In the genomic region with DNA sequence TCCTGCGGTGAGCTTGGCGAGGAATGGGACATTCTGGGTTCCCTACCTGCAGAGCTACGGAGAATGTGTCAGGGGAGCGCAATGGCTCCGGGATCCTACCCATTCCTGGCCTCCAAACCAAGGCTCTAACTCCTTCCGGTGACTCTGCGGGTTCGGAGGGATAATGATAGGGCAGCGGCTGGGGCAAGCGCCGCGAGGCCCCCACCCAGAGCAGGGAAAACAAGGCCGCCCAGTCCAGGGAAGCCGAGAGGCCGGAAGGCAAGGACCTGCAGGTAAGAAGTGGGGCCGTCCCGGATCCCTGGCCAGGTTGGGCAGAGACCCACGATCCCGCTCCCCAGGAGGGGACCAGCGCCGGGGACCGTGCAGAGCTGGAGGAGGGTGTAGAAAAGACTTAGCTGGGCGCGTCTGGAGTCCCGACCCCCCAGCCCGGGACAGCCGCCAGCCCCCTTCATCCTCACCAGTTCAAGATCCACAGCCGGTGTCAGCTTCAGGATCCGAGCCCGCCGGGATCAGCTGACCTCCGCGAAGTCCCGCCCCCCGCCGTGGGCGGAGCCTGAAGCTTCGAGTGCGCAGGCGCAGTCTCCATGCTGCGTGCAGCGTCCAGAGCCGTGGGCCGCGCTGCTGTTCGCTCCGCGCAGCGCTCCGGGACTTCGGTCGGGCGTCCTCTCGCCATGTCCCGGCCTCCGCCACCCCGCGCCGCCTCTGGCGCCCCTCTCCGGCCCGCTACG, we compare ENCODE assay signal across 8 mouse cellular contexts. TPM values are rescaled to one million over a fixed set of nuclear protein-coding genes. Genes with fewer than 3 reads are reported as not detected.
DNase-seq lines count a peak whose midpoint lies in the region; ATAC-seq and TF ChIP-seq lines count a peak whose summit lies in the region.

Pqlc2 (minus strand) TSS at position 538 of the 728 bp plus-strand sequence.
Akr7a5 (plus strand) TSS at position 574 of the 728 bp plus-strand sequence.

- H3K4me1 ChIP-seq in MEL (ENCODE audit: control insufficient read depth in 1 of 2, insufficient read depth in 2 of 2, low read length in 2 of 2) = peaks cover 0 to 9% of the 10 kb centered on the region in 2 experiments; a peak in 2 of 4 replicates
- H3K4me1 ChIP-seq in cerebellum, adult 2 months (ENCODE audit: control insufficient read depth, insufficient read depth, low read length) = peaks cover 38% of the 10 kb centered on the region
- H3K4me1 ChIP-seq in forebrain, postnatal 0 days (ENCODE audit: insufficient read depth) = peaks cover 19% of the 10 kb centered on the region; the same call in 1 of the 2 replicates
- H3K4me1 ChIP-seq in lung, embryonic 15.5 days = peaks cover 19% of the 10 kb centered on the region

- H3K4me3 ChIP-seq in MEL (ENCODE audit: control insufficient read depth in 1 of 2, insufficient read depth in 1 of 2, low read depth in 2 of 2, low read length in 2 of 2) = peak within 1 kb of the TSS; percentile 86 to 88
- peak within 1 kb of the TSS; percentile 68 for H3K4me3 ChIP-seq in cerebellum, adult 2 months (replicated peaks; ENCODE audit: insufficient read depth, low read depth, low read length)
- peak within 1 kb of the TSS; percentile 93 for H3K4me3 ChIP-seq in forebrain, postnatal 0 days (ENCODE audit: low read depth, low read length)
- H3K4me3 ChIP-seq in lung, embryonic 15.5 days = peak within 1 kb of the TSS; percentile 68

- TF ChIP-seq CTCF in MEL (IDR thresholded peaks at IDR 0.05 in 2 of 3, conservative IDR thresholded peaks at IDR 0.05 in 1 of 3; ENCODE audit: control insufficient read depth in 1 of 3, insufficient read depth in 1 of 3, low read depth in 2 of 3, low read length in 3 of 3, poor library complexity in 1 of 3, severe bottlenecking in 1 of 3) = no peak
- TF ChIP-seq CTCF in cerebellum, adult 2 months (IDR thresholded peaks at IDR 0.05; ENCODE audit: borderline replicate concordance, insufficient read depth, low read depth, low read length) = no peak
- TF ChIP-seq CTCF in forebrain, postnatal 0 days (IDR thresholded peaks at IDR 0.05; ENCODE audit: low read depth) = peak; percentile 43; the same call in 1 of the 2 replicates

- DNase-seq in MEL (ENCODE audit: low read depth, low spot score) = peak; percentile 94
- DNase-seq in cerebellum, adult 2 months = peak; percentile 97 to 100
- DNase-seq in forebrain, postnatal 0 days = peak; percentile 98
- peak; percentile 99 for DNase-seq in heart, postnatal 4 days
- DNase-seq in layer of hippocampus, adult 8-10 months (ENCODE audit: low spot score in 2 of 2) = peak; percentile 91 to 98
- DNase-seq in ovary, adult 18-20 months (ENCODE audit: low spot score) = peak; percentile 90
- DNase-seq in thymus, postnatal 0 days (ENCODE audit: low spot score) = peak; percentile 95

- no peak for TF ChIP-seq EP300 in MEL (IDR thresholded peaks at IDR 0.05; ENCODE audit: low read depth in 1 of 2, low read length in 2 of 2)

- H3K4me2 ChIP-seq in forebrain, postnatal 0 days (ENCODE audit: low read depth) = peak within 1 kb of the TSS; percentile 92
- H3K4me2 ChIP-seq in lung, embryonic 15.5 days = peak within 1 kb of the TSS; percentile 88

- under 1% methylated on average over 63 of the region's 63 CpGs for WGBS in cerebellum, adult 2 months
- 6% methylated on average over 62 of the region's 63 CpGs for WGBS in forebrain, postnatal 0 days
- under 1% methylated on average over 63 of the region's 63 CpGs for WGBS in lung, embryonic 15.5 days

- TF ChIP-seq POLR2A in MEL (IDR thresholded peaks at IDR 0.05; ENCODE audit: control insufficient read depth in 1 of 2, insufficient read depth in 1 of 2, low read depth in 1 of 2, low read length in 2 of 2, poor library complexity in 1 of 2) = peak; percentile 96 to 98
- TF ChIP-seq POLR2A in cerebellum, adult 2 months (IDR thresholded peaks at IDR 0.05; ENCODE audit: borderline replicate concordance, insufficient read depth, low read length) = peak; percentile 99

- H3K27me3 ChIP-seq in MEL (ENCODE audit: control insufficient read depth in 1 of 2, insufficient read depth in 2 of 2, low read length in 2 of 2) = no peaks in the 10 kb centered on the region
- H3K27me3 ChIP-seq in cerebellum, adult 2 months (ENCODE audit: control insufficient read depth, insufficient read depth, low read length) = no peaks in the 10 kb centered on the region
- no peaks in the 10 kb centered on the region for H3K27me3 ChIP-seq in forebrain, postnatal 0 days (ENCODE audit: insufficient read depth, low read length)
- no peaks in the 10 kb centered on the region for H3K27me3 ChIP-seq in lung, embryonic 15.5 days

- peak within 1 kb of the TSS; percentile 40 for H3K27ac ChIP-seq in MEL (ENCODE audit: control insufficient read depth, low read depth, low read length)
- peak within 1 kb of the TSS; percentile 60; the same call in 1 of the 2 replicates for H3K27ac ChIP-seq in cerebellum, adult 2 months (ENCODE audit: insufficient read depth, low read length)
- peak within 1 kb of the TSS; percentile 72 for H3K27ac ChIP-seq in forebrain, postnatal 0 days (ENCODE audit: low read depth, low read length)
- peak within 1 kb of the TSS; percentile 63 for H3K27ac ChIP-seq in lung, embryonic 15.5 days

- no peak for TF ChIP-seq RAD21 in MEL (IDR thresholded peaks at IDR 0.05; ENCODE audit: low read depth, low read length)

- peaks cover 4% of the 10 kb centered on the region; the same call in 1 of the 2 replicates for H3K79me2 ChIP-seq in MEL (ENCODE audit: control insufficient read depth, insufficient read depth, low read length, poor library complexity)

- no peaks in the 10 kb centered on the region for H3K9me3 ChIP-seq in MEL (replicated peaks; ENCODE audit: insufficient read depth, low read length)
- H3K9me3 ChIP-seq in forebrain, postnatal 0 days (ENCODE audit: low read length) = no peaks in the 10 kb centered on the region
- no peaks in the 10 kb centered on the region for H3K9me3 ChIP-seq in lung, embryonic 15.5 days

- H3K36me3 ChIP-seq in MEL (ENCODE audit: control insufficient read depth in 1 of 2, insufficient read depth in 2 of 2, low read length in 2 of 2) = no peaks in the 10 kb centered on the region; a peak in 1 of 4 replicates
- H3K36me3 ChIP-seq in forebrain, postnatal 0 days (ENCODE audit: insufficient read depth) = peaks cover 19% of the 10 kb centered on the region
- H3K36me3 ChIP-seq in lung, embryonic 15.5 days = peaks cover 12% of the 10 kb centered on the region

- peak within 1 kb of the TSS; percentile 93 for H3K9ac ChIP-seq in MEL (ENCODE audit: control insufficient read depth, low read depth, low read length, poor library complexity, severe bottlenecking)
- H3K9ac ChIP-seq in forebrain, postnatal 0 days = peak within 1 kb of the TSS; percentile 79
- H3K9ac ChIP-seq in lung, embryonic 15.5 days = peak within 1 kb of the TSS; percentile 74

- ATAC-seq in forebrain, postnatal 0 days = peak; percentile 91
- ATAC-seq in lung, embryonic 15.5 days (ENCODE audit: borderline replicate concordance, extremely low read depth, low FRiP score, low TSS enrichment) = peak; percentile 92

TF ChIP-seq in MEL, 35 proteins besides CTCF, POLR2A, EP300 and RAD21 (continues in another document):
- TF ChIP-seq TAL1 (IDR thresholded peaks at IDR 0.05; ENCODE audit: low read length) (no peak), ZC3H11A (IDR thresholded peaks at IDR 0.05; ENCODE audit: low read depth, low read length) (no peak), ZMIZ1 (IDR thresholded peaks at IDR 0.05; ENCODE audit: low read depth, low read length) (peak; percentile 96), RCOR1 (IDR thresholded peaks at IDR 0.05; ENCODE audit: low read depth, low read length) (no peak), USF1 (IDR thresholded peaks at IDR 0.05; ENCODE audit: low read depth, low read length) (peak; percentile 94), MAZ (IDR thresholded peaks at IDR 0.05; ENCODE audit: low read depth, low read length) (no peak), USF2 (IDR thresholded peaks at IDR 0.05; ENCODE audit: borderline replicate concordance in 1 of 2, insufficient read depth in 1 of 2, low read depth in 1 of 2, low read length in 2 of 2) (peak in 1 of 2 experiments; percentile 45; a peak in 1 of 4 replicates), CHD2 (IDR thresholded peaks at IDR 0.05; ENCODE audit: low read length) (no peak), HCFC1 (IDR thresholded peaks at IDR 0.05; ENCODE audit: low read depth, low read length) (peak; percentile 57; the same call in 1 of the 2 replicates), SIN3A (IDR thresholded peaks at IDR 0.05; ENCODE audit: low read length) (peak; percentile 65; the same call in 1 of the 2 replicates), MAX (IDR thresholded peaks at IDR 0.05; ENCODE audit: low read length) (0 out of 2 replicates have a peak, but pooled peaks have one; percentile 41), NELFE (IDR thresholded peaks at IDR 0.05; ENCODE audit: low read depth, low read length) (peak; percentile 95), NRF1 (IDR thresholded peaks at IDR 0.05; ENCODE audit: insufficient read depth, low read depth, low read length, poor library complexity, severe bottlenecking) (peak; percentile 80)

RNA-seq across cellular contexts. Expression of gene Pqlc2, which starts in this region (rescaled TPM):
- 5.2 and 5.3 TPM in 2 replicates for total RNA-seq in MEL (2012; rRNA removed)
- 10 to 100 TPM in 1 of 2 experiments, not detected in 1; 12.0 TPM for polyA plus RNA-seq in MEL (2012; ENCODE audit: insufficient read depth in 1 of 2, insufficient read length in 2 of 2, low read depth in 1 of 2, low replicate concordance in 2 of 2, missing spikeins in 1 of 2)
- 42.3 and 44.4 TPM in 2 replicates for polyA plus RNA-seq in cerebellum, adult 2 months (2012; rRNA removed)
- 14.2 and 15.3 TPM in 2 replicates for total RNA-seq in forebrain, postnatal 0 days (2014; rRNA removed)
- 10.0 and 12.1 TPM in 2 replicates for polyA plus RNA-seq in forebrain, postnatal 0 days (2015; fragmentation: Nextera tagmentation; extraction: Ambion mirVana)
- total RNA-seq in heart, postnatal 4 days (2021) = 1 to 10 TPM; 3.9 TPM
- total RNA-seq in layer of hippocampus, adult 8-10 months (2022) = 10 to 100 TPM; 13.0 to 17.7 (median 16.4) TPM
- 11.0 and 12.0 TPM in 2 replicates for polyA plus RNA-seq in lung, embryonic 15.5 days (2015; fragmentation: Nextera tagmentation; extraction: Ambion mirVana)
- polyA plus RNA-seq in thymus, postnatal 0 days (2015; fragmentation: Nextera tagmentation; extraction: Ambion mirVana) = 13.5 and 14.5 TPM in 2 replicates

RNA-seq across cellular contexts. Expression of gene Akr7a5, which starts in this region (rescaled TPM):
- 30.1 and 39.4 TPM in 2 replicates for total RNA-seq in MEL (2012; rRNA removed)
- polyA plus RNA-seq in MEL (2012; ENCODE audit: insufficient read depth in 1 of 2, insufficient read length in 2 of 2, low read depth in 1 of 2, low replicate concordance in 2 of 2, missing spikeins in 1 of 2) = 10 to 100 TPM in 1 of 2 experiments, not detected in 1; 43.2 TPM
- polyA plus RNA-seq in cerebellum, adult 2 months (2012; rRNA removed) = 22.3 and 25.3 TPM in 2 replicates
- 41.1 and 49.7 TPM in 2 replicates for total RNA-seq in forebrain, postnatal 0 days (2014; rRNA removed)
- 58.1 and 60.6 TPM in 2 replicates for polyA plus RNA-seq in forebrain, postnatal 0 days (2015; fragmentation: Nextera tagmentation; extraction: Ambion mirVana)
- 10 to 100 TPM; 28.4 to 32.9 TPM for total RNA-seq in heart, postnatal 4 days (2021)
- total RNA-seq in layer of hippocampus, adult 8-10 months (2022) = 10 to 100 TPM; 25.5 to 34.0 (median 30.5) TPM
- polyA plus RNA-seq in lung, embryonic 15.5 days (2015; fragmentation: Nextera tagmentation; extraction: Ambion mirVana) = 101 and 103 TPM in 2 replicates
- 68.9 and 75.5 TPM in 2 replicates for polyA plus RNA-seq in thymus, postnatal 0 days (2015; fragmentation: Nextera tagmentation; extraction: Ambion mirVana)

Comparison
In these comparisons a context has a peak if more than half of its experiments do, and no peak if none do; other contexts are left out.
1. Peak in every context shown above with its lines: DNase-seq, ATAC-seq, H3K4me3 ChIP-seq and H3K27ac ChIP-seq.